Mouse (Mus musculus) limb, embryonic 10.5 days (tissue): Measurements from ENCODE around the gene Rab22a. TPM values are rescaled to one million over a fixed set of nuclear protein-coding genes. Genes with fewer than 3 reads are reported as not detected.
"Not testable (repeated sequence)": the region's sequence is repeated elsewhere in the genome, so short reads cannot be mapped to it uniquely, and the experiment has no call there.

ENCODE experiments used
- DNase-seq: peaks from one replicate; pipeline ENCODE4 v3.0.0-alpha.2; 2017; ENCODE audit warnings: low spot score
- H3K27ac ChIP-seq: fragments of 300-500 bp; sonication (generic); 2 replicates; pipeline ENCODE4 v1.5.1; 2016; ENCODE audit warnings: mild to moderate bottlenecking
- H3K27me3 ChIP-seq: fragments of 300-500 bp; sonication (generic); 2 replicates; pipeline ENCODE4 v1.6.1; 2016; ENCODE audit warnings: low read depth, mild to moderate bottlenecking; ENCODE audit not compliant: poor library complexity, severe bottlenecking
- H3K36me3 ChIP-seq: fragments of 300-500 bp; sonication (generic); 2 replicates; pipeline ENCODE4 v1.6.1; 2016; ENCODE audit warnings: mild to moderate bottlenecking, moderate library complexity
- H3K4me1 ChIP-seq: fragments of 300-500 bp; sonication (generic); 2 replicates; pipeline ENCODE4 v1.6.1; 2016
- H3K4me3 ChIP-seq: fragments of 300-500 bp; sonication (generic); 2 replicates; pipeline ENCODE4 v1.5.1; 2016; ENCODE audit warnings: mild to moderate bottlenecking, moderate library complexity
- H3K9me3 ChIP-seq: fragments of 300-500 bp; sonication (generic); replicated peaks from 2 replicates; pipeline ENCODE4 v1.6.1; 2016; ENCODE audit warnings: mild to moderate bottlenecking
- WGBS: fragments of 180-500 bp; shearing (Covaris S2); methylation state at CpG from one replicate; pipeline ENCODE4 v1.1.7; 2016; 5-methylcytosine and 5-hydroxymethylcytosine counted together
- polyA plus RNA-seq: library from polyadenylated mRNA; unstranded; fragments of >200 nt; fragmentation: Nextera tagmentation; extraction: Ambion mirVana; gene quantifications from 2 replicates; pipeline ENCODE4 v1.2.1, GENCODE M21; 2016

Rab22a gene
- polyA plus RNA-seq: 23.8 and 28.4 TPM in 2 replicates

DNA sequence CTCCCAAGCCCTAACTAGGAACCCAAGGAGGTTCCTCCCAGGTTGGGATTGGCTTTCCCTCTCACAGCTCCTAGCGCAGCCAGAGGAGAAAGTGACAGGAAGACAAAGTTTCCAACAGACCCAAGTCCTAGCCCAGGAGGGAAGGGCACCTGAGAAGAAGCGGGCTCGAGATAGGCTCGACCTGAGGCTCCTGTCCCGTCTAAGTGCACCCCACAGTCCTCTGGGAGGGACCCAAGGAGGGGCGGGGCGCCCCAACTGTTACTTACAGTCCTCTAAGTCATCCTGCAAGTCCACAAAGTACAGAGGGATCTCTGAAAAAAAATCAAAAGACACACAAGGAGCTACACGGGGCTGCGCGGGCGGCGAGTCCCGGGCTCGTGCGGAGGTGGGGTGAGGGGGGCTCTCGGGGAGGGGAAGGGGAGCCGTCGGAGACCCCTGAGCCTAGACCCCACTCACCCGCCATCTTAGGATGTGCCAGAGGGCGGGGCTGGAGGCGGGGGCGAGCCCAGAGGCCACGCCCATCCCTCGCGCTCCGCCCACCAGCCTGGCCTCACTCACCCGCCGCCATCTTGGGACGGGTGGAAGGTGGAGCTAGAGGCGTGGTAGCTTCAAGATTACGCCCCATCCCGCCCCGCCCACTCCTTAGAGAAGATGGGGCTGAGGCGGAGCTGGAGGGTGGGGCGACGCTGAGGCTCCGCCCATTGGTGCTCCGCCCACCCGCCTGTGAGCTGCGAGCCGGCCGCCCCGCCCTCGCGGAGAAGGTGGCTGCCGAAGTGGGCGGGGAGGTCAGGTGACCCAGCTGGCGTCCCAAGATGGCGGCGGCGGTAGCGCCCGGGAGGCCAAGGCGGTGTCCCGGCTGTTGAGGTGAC lies at the start of gene Rab22a:
TSS of gene Rab22a (plus strand) at position 704 of the 869 bp plus-strand sequence.
- peak; percentile 98 for DNase-seq
- Histone ChIP-seq H3K27ac (peak within 1 kb of the TSS; percentile 97), H3K36me3 (peaks cover 37% of the 10 kb centered on the region), H3K4me1 (peaks cover 29% of the 10 kb centered on the region), H3K27me3 (no peaks in the 10 kb centered on the region), H3K4me3 (peak within 1 kb of the TSS; percentile 99), H3K9me3 (no peaks in the 10 kb centered on the region)
- WGBS: under 1% methylated on average over 54 of the region's 55 CpGs

DNA sequence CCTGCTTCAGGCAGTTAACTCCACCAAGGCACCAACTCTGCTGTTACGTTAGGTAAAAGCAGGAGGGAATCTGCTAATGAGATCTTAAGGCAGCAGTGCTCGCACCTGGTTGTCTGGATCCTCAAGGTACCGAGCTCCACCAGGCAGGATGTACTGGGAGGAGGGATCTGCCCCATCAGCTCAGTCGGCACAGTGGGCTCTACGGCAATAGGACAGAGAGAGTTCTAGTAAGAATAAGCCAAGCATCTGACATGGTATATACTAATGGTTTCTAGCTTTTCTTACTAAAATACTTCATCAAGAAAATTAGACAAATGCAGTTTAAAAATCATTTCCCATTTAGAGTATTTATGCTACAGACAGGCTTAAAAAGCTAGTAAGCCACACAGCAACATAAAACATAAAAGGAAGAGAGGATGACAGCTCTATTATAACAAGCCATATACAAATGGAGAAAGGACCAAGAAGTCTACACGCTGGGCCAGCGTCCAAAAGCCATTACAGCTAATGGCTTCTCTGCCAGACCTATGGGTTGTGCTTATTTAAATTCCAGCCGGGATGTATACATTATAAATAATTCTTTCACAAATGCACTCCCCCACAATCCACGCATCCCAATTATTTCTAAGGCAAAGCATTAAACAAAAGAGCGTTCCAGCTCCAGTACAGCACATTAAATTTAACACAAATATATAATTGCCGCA lies 44.0 kb upstream of the Rab22a start:
- H3K27me3 ChIP-seq: no peaks in the 10 kb centered on the region
- no peak overlapping the region for H3K27ac ChIP-seq
- no peak for DNase-seq
- peaks cover 9% of the 10 kb centered on the region for H3K4me1 ChIP-seq
- no peak overlapping the region for H3K4me3 ChIP-seq
- H3K9me3 ChIP-seq: no peaks in the 10 kb centered on the region
- WGBS: 97% methylated on average over 11 of the region's 11 CpGs
- H3K36me3 ChIP-seq: peaks cover 14% of the 10 kb centered on the region

DNA sequence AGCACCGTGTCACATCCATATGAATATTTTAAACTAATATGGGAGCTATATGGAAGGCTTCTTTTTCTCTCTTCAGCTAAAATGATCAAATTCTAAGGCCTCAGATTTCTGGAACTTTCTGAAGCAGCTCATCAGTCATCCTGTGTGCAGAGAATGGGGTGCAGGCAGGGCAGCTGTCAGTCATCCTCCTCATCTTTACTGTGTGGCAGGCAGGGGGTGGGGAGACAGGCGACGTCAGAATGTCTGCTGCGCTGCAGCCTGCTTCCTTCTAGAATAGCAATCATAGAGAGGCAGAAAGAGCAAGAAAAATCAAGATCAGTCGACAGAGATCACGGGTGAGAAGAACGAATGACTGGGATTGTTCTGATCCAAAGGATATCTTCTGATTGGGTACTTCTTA lies 43.4 kb upstream of the Rab22a start:
- WGBS: 91% methylated on average over 7 of the region's 7 CpGs
- peaks cover 6% of the 10 kb centered on the region for H3K4me1 ChIP-seq
- H3K27me3 ChIP-seq: no peaks in the 10 kb centered on the region
- H3K4me3 ChIP-seq: no peak overlapping the region
- no peaks in the 10 kb centered on the region for H3K9me3 ChIP-seq
- H3K36me3 ChIP-seq: peaks cover 11% of the 10 kb centered on the region
- DNase-seq: no peak
- H3K27ac ChIP-seq: no peak overlapping the region

DNA sequence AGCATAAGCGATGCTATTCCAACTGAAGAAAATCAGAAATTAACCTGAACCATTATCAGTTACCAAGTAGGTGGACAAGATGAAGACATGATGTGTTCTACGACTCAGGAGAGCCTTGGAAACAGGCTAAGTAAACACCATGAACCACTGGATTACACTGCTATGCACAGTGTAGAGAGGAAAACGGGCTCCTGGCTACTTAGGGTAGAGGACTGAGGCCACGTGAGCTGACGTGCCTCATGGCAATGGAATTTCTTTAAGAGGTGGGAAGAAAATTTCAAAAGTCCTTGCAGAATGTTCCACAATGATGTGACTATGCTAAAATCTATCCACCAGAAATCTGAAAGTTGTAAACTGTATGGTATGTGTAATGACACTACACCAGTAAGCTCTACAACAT lies 40.4 kb upstream of the Rab22a start:
- no peak for DNase-seq
- Histone ChIP-seq H3K27me3 (no peaks in the 10 kb centered on the region), H3K9me3 (no peaks in the 10 kb centered on the region), H3K36me3 (peaks cover 8% of the 10 kb centered on the region), H3K4me1 (no peaks in the 10 kb centered on the region), H3K4me3 (no peak overlapping the region), H3K27ac (no peak overlapping the region)
- WGBS: 92% methylated on average over 5 of the region's 5 CpGs

DNA sequence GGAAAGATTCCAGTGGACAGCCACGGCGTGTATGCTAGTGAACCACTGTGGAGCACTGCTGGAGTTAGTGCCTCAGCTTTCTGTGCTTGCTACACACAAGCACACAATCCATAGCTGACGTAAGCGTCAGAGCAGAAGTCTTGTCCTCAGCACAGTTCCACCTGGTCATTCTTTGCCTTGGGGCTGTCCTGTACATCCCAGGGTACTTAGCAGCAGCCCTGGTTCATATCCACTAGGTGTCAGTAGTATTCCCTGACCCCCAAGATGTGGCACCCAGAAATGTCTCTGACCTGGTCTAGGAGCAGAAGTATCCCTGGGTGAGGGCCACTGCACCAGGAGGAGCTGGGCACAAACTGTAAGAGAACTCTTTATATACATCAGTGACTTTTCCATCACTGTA lies 38.9 kb upstream of the Rab22a start:
- no peak overlapping the region for H3K27ac ChIP-seq
- WGBS: 89% methylated on average over 4 of the region's 4 CpGs
- H3K9me3 ChIP-seq: no peaks in the 10 kb centered on the region
- H3K4me3 ChIP-seq: no peak overlapping the region
- no peak for DNase-seq
- H3K4me1 ChIP-seq: peaks cover 8% of the 10 kb centered on the region
- no peaks in the 10 kb centered on the region for H3K36me3 ChIP-seq
- no peaks in the 10 kb centered on the region for H3K27me3 ChIP-seq

DNA sequence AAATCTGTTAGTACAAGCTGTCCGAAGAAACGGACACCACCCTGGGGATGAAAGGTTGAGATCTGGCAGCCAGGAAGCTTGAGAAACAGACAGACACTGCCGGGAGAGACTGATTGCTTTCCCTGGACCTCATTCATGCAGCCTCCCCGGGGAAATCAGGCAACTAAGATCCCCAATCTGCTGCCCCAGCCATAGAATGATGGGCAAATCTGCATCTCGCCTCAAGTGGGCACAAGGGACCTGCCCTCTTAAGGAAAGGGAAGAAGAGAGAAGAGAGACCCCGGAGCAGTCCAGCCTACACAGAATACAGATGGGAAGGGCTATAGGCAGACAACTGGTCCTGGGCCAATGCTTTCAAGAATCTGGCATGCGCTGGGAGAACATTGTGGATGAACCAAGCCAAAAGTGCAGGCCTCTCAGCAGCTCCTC lies 37.4 kb upstream of the Rab22a start:
- Histone ChIP-seq H3K9me3 (no peaks in the 10 kb centered on the region), H3K27me3 (no peaks in the 10 kb centered on the region), H3K4me1 (peaks cover 8% of the 10 kb centered on the region), H3K36me3 (no peaks in the 10 kb centered on the region), H3K27ac (no peak overlapping the region), H3K4me3 (no peak overlapping the region)
- WGBS: 74% methylated on average over 7 of the region's 7 CpGs
- DNase-seq: no peak

DNA sequence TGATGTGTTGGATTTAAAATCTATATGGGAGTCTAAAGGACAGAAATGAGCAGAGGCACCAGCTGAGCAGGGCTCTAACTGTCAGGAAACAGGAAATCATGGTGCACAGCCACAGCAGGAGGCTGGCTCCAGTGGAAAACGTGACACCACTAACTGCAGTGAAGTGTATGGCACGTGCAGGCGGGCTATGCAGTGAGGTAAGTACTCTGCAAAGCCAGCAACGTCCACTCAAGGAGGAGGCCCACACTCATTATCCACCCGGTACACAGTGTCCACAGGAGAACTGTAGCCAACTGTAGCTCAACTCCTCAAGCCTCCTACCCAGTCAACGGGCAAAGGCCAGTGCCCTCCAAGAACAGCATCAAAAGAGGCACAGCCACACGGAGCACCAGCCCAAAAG lies 34.9 kb upstream of the Rab22a start:
- peaks cover 8% of the 10 kb centered on the region for H3K4me1 ChIP-seq
- no peaks in the 10 kb centered on the region for H3K9me3 ChIP-seq
- WGBS: 78% methylated on average over 7 of the region's 7 CpGs
- 0 out of 2 replicates have a peak overlapping the region, but pooled peaks have one; percentile 16 for H3K27ac ChIP-seq
- no peak for DNase-seq
- no peaks in the 10 kb centered on the region for H3K36me3 ChIP-seq
- H3K4me3 ChIP-seq: no peak overlapping the region
- no peaks in the 10 kb centered on the region for H3K27me3 ChIP-seq

DNA sequence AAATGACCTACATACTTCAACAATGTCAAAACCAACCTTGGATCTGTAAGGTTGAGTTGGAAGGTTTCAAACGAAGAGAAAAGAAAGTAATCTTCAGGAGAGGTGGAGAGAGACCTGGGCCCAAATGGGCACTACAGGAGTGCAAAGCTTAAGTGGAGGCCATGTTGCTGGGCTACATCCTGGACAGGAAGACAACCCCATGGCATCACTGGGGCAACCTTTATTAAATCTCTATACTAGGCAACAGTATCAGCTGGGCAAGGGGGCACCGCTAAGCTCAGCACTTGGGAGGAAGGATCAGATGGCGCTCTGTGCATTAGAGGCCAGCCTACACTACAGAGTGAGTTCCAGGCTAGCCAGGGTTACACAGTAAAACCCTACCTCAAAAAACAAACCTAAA lies 33.8 kb upstream of the Rab22a start:
- no peak overlapping the region for H3K4me3 ChIP-seq
- H3K36me3 ChIP-seq: no peaks in the 10 kb centered on the region
- no peaks in the 10 kb centered on the region for H3K27me3 ChIP-seq
- H3K27ac ChIP-seq: no peak overlapping the region
- peaks cover 8% of the 10 kb centered on the region for H3K4me1 ChIP-seq
- H3K9me3 ChIP-seq: no peaks in the 10 kb centered on the region
- WGBS: 95% methylated on average over 3 of the region's 3 CpGs
- no peak for DNase-seq

DNA sequence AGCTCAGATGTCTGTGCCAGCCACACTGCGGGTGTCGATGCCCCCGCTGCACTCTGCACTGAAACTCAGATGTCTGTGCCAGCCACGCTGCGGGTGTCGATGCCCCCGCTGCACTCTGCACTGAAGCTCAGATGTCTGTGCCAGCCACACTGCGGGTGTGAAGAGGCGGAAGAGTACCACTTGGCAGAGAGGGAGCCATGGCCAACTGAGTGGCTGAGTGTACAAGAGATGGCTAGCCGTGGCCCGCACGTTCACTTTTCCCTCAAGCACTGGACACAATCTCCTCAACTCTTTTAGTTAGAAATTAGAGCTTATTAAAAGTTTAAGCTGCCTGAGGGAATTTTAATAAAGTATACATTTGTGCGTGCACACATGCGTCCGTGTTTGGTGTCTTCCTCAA lies 25.5 kb upstream of the Rab22a start:
- not testable (repeated sequence) for H3K4me1 ChIP-seq, H3K27me3 ChIP-seq, H3K9me3 ChIP-seq, DNase-seq, H3K4me3 ChIP-seq, H3K27ac ChIP-seq
- WGBS: 97% methylated on average over 15 of the region's 15 CpGs
- H3K36me3 ChIP-seq: peaks cover 18% of the 10 kb centered on the region

DNA sequence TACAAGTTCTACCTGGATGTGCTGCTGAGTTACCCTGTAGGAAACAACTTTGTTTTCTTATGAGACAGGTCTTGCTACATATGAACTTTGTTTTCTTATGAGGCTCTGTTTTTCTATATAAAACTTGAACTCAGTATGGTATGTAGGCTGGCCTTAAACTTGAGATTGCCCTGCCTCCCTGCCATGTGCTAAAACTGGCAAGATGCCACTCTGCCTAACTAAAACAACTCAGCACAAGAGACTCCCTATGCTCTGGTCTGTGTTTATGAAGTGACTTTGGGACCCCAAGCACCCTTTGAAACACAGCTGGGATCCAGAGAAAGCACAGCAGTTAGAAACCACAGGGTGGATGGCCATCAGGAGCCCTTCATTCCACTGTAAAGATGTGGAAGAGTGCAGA lies 18.2 kb upstream of the Rab22a start:
- H3K36me3 ChIP-seq: peaks cover 14% of the 10 kb centered on the region
- no peak overlapping the region for H3K27ac ChIP-seq
- no peak for DNase-seq
- H3K9me3 ChIP-seq: no peaks in the 10 kb centered on the region
- peaks cover 14% of the 10 kb centered on the region for H3K4me1 ChIP-seq
- H3K27me3 ChIP-seq: no peaks in the 10 kb centered on the region
- no peak overlapping the region for H3K4me3 ChIP-seq

DNA sequence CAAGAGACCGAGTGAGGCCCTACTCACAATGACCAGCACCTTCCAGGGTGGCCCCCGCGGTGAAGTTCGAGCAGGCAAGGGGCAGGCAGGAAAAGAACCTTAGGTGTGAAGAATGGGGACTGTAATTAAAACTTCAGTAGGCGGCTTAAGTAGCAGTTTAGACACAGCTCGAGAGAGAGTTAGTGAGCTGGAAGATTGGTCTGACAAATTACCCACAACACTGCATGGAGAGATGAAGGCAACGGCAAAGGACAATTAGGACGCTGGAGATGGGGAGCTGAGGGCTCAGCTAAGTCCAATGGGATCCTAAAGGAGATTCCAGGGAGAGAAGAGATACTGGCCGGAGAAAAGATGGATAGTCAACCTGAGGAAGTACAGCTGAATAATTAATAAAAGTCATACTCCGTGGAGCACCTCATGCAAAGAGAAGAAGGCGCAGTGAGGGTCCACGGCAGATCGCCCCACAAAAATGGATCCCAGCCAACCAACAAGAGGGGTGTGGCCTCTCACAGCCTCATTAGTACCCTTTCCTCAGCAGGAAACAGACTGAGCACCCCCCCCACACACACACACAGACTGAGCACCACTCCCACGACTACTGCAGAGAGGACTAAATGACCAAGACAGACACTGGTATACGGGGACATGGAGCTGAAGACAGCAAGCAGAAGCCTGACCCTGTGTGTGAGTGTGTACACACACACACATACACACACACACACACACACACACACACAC lies 17.1 kb upstream of the Rab22a start:
- WGBS: 65% methylated on average over 15 of the region's 15 CpGs
- Histone ChIP-seq H3K4me1 (peaks cover 14% of the 10 kb centered on the region), H3K27ac (0 out of 2 replicates have a peak overlapping the region, but pooled peaks have one; percentile 19), H3K27me3 (no peaks in the 10 kb centered on the region), H3K4me3 (no peak overlapping the region), H3K9me3 (no peaks in the 10 kb centered on the region), H3K36me3 (peaks cover 18% of the 10 kb centered on the region)
- no peak for DNase-seq

DNA sequence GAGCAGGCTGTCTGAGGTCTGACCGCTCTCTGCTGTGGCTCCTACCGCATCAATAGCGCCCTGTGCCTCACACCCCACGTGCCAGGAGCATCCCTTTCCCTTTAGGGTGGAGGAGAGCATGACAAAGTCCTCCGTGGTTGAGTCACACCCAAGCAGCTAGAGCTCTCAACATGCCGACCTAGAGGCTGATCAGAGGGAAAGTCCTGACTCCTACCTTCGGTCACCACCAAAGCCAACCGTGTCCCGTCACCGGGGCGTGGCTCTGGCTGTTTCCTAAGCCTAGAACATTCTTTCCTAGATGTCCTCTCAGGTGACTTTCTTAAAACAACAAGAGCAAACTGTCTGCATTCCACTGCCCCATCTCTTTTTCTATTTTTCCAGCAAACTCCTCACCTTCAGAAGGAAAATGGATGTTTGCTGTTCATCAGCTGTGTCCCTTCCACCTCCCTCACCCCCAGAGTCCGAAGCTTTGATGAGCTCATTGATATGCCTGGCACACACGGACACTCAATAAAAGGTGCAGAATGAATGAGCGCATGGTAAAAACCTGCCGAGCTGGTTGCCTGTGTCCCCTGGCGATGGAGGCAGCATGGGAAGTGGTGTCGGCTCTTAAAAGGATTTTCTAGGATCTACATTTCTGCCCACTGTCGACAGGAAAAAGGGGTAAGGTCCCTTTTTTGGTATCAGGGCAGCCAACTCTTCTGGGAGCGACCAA lies 12.2 kb upstream of the Rab22a start:
- H3K4me1 ChIP-seq: peaks cover 9% of the 10 kb centered on the region
- peaks cover 32% of the 10 kb centered on the region for H3K36me3 ChIP-seq
- H3K27ac ChIP-seq: no peak overlapping the region
- no peaks in the 10 kb centered on the region for H3K9me3 ChIP-seq
- no peak overlapping the region for H3K4me3 ChIP-seq
- DNase-seq: no peak
- WGBS: 90% methylated on average over 19 of the region's 19 CpGs
- no peaks in the 10 kb centered on the region for H3K27me3 ChIP-seq
